Mouse (Mus musculus) intestine, embryonic 15.5 days (tissue): ENCODE data around the gene Ldlrad3. TPM values are rescaled to one million over a fixed set of nuclear protein-coding genes. Genes with fewer than 3 reads are reported as not detected.

Source experiments
- ATAC-seq: fragments of 200-750 bp; cut with Nextera tagmentation; 2 replicates; pipeline ENCODE4 v1.8.0; 2017; ENCODE audit warnings: moderate TSS enrichment, moderate library complexity
- H3K27ac ChIP-seq: fragments of 300-500 bp; sonication (generic); 2 replicates; pipeline ENCODE4 v1.5.1; 2015; ENCODE audit warnings: mild to moderate bottlenecking, inconsistent platforms
- H3K27me3 ChIP-seq: fragments of 300-500 bp; sonication (generic); replicated peaks from 2 replicates; pipeline ENCODE4 v1.6.1; 2015; ENCODE audit warnings: inconsistent platforms
- H3K36me3 ChIP-seq: fragments of 300-500 bp; sonication (generic); 2 replicates; pipeline ENCODE4 v1.6.1; 2015; ENCODE audit warnings: inconsistent platforms
- H3K4me1 ChIP-seq: fragments of 300-500 bp; sonication (generic); replicated peaks from 2 replicates; pipeline ENCODE4 v1.6.1; 2015; ENCODE audit warnings: inconsistent platforms
- H3K4me2 ChIP-seq: fragments of 300-500 bp; sonication (generic); replicated peaks from 2 replicates; pipeline ENCODE4 v1.6.1; 2015; ENCODE audit warnings: mild to moderate bottlenecking, inconsistent platforms
- H3K4me3 ChIP-seq: fragments of 300-500 bp; sonication (generic); replicated peaks from 2 replicates; pipeline ENCODE4 v1.5.1; 2015; ENCODE audit warnings: inconsistent platforms
- H3K9ac ChIP-seq: fragments of 300-500 bp; sonication (generic); 2 replicates; pipeline ENCODE4 v1.6.1; 2015; ENCODE audit warnings: inconsistent platforms
- H3K9me3 ChIP-seq: fragments of 300-500 bp; sonication (generic); 2 replicates; pipeline ENCODE4 v1.6.1; 2016; ENCODE audit warnings: inconsistent platforms
- WGBS: fragments of 180-500 bp; shearing (Covaris S2); methylation state at CpG from one replicate; pipeline ENCODE4 v1.1.7; 2015; 5-methylcytosine and 5-hydroxymethylcytosine counted together
- polyA plus RNA-seq: library from polyadenylated mRNA; unstranded; fragments of >200 nt; fragmentation: Nextera tagmentation; extraction: Ambion mirVana; gene quantifications from 2 replicates; pipeline ENCODE4 v1.2.1, GENCODE M21; 2015

Gene Ldlrad3
- polyA plus RNA-seq, 1 experiment from 2014 or later, result 22.7 TPM

GRCm38 (mm10) chr2:102134510-102135262, 51.5 kb downstream of the Ldlrad3 start:
- no peak for ATAC-seq
- no peak overlapping the region for H3K4me3 ChIP-seq
- H3K27ac ChIP-seq, result no peak overlapping the region
- peaks cover 52% of the 10 kb centered on the region for H3K4me1 ChIP-seq
- no peak overlapping the region for H3K9ac ChIP-seq
- 62% methylated on average over 9 of the region's 9 CpGs for WGBS
- H3K4me2 ChIP-seq, result no peak overlapping the region
- no peaks in the 10 kb centered on the region for H3K9me3 ChIP-seq
- no peaks in the 10 kb centered on the region for H3K36me3 ChIP-seq
- H3K27me3 ChIP-seq, result no peaks in the 10 kb centered on the region

GRCm38 (mm10) chr2:102132945-102133558, 53.1 kb downstream of the Ldlrad3 start:
- Histone ChIP-seq H3K4me3 (no peak overlapping the region), H3K9ac (no peak overlapping the region), H3K4me2 (peak overlapping the region; percentile 20; the same call in 1 of the 2 replicates), H3K27me3 (no peaks in the 10 kb centered on the region), H3K27ac (peak overlapping the region; percentile 20), H3K9me3 (no peaks in the 10 kb centered on the region), H3K36me3 (no peaks in the 10 kb centered on the region), H3K4me1 (peaks cover 52% of the 10 kb centered on the region)
- WGBS, result 31% methylated on average over 10 of the region's 10 CpGs
- ATAC-seq, result peak; percentile 82

GRCm38 (mm10) chr2:102130198-102130845, 55.9 kb downstream of the Ldlrad3 start:
- Histone ChIP-seq H3K27me3 (no peaks in the 10 kb centered on the region), H3K4me1 (peaks cover 40% of the 10 kb centered on the region), H3K4me2 (no peak overlapping the region), H3K9ac (no peak overlapping the region), H3K36me3 (no peaks in the 10 kb centered on the region), H3K27ac (no peak overlapping the region), H3K9me3 (no peaks in the 10 kb centered on the region), H3K4me3 (no peak overlapping the region)
- 72% methylated on average over 8 of the region's 8 CpGs for WGBS
- ATAC-seq, result peak; percentile 60

GRCm38 (mm10) chr2:102129235-102129634, 57.0 kb downstream of the Ldlrad3 start:
- Histone ChIP-seq H3K4me3 (no peak overlapping the region), H3K4me1 (peaks cover 36% of the 10 kb centered on the region), H3K4me2 (no peak overlapping the region), H3K27ac (0 out of 2 replicates have a peak overlapping the region, but pooled peaks have one; percentile 44), H3K27me3 (no peaks in the 10 kb centered on the region), H3K9ac (no peak overlapping the region), H3K36me3 (no peaks in the 10 kb centered on the region), H3K9me3 (no peaks in the 10 kb centered on the region)
- WGBS, result 57% methylated on average over 4 of the region's 4 CpGs
- peak; percentile 64 for ATAC-seq

GRCm38 (mm10) chr2:102128500-102129030, 57.6 kb downstream of the Ldlrad3 start:
- H3K9ac ChIP-seq, result no peak overlapping the region
- no peak for ATAC-seq
- no peaks in the 10 kb centered on the region for H3K27me3 ChIP-seq
- 76% methylated on average over 14 of the region's 14 CpGs for WGBS
- H3K27ac ChIP-seq, result no peak overlapping the region
- no peaks in the 10 kb centered on the region for H3K36me3 ChIP-seq
- H3K4me3 ChIP-seq, result no peak overlapping the region
- no peaks in the 10 kb centered on the region for H3K9me3 ChIP-seq
- peaks cover 33% of the 10 kb centered on the region for H3K4me1 ChIP-seq
- no peak overlapping the region for H3K4me2 ChIP-seq

GRCm38 (mm10) chr2:102127791-102128387, 58.3 kb downstream of the Ldlrad3 start:
- H3K27ac ChIP-seq, result no peak overlapping the region
- H3K4me2 ChIP-seq, result no peak overlapping the region
- no peaks in the 10 kb centered on the region for H3K9me3 ChIP-seq
- H3K4me3 ChIP-seq, result no peak overlapping the region
- ATAC-seq, result peak; percentile 11; the same call in 1 of the 2 replicates
- WGBS, result 67% methylated on average over 8 of the region's 8 CpGs
- H3K27me3 ChIP-seq, result no peaks in the 10 kb centered on the region
- no peaks in the 10 kb centered on the region for H3K36me3 ChIP-seq
- H3K4me1 ChIP-seq, result peaks cover 28% of the 10 kb centered on the region
- no peak overlapping the region for H3K9ac ChIP-seq

GRCm38 (mm10) chr2:102127221-102127620, 59.0 kb downstream of the Ldlrad3 start:
- Histone ChIP-seq H3K9ac (no peak overlapping the region), H3K4me3 (no peak overlapping the region), H3K4me2 (no peak overlapping the region), H3K36me3 (no peaks in the 10 kb centered on the region), H3K27me3 (no peaks in the 10 kb centered on the region), H3K4me1 (peaks cover 21% of the 10 kb centered on the region), H3K9me3 (no peaks in the 10 kb centered on the region), H3K27ac (no peak overlapping the region)
- no peak for ATAC-seq
- 73% methylated on average over 9 of the region's 9 CpGs for WGBS

GRCm38 (mm10) chr2:102126076-102126475, 60.1 kb downstream of the Ldlrad3 start:
- H3K4me3 ChIP-seq, result no peak overlapping the region
- no peaks in the 10 kb centered on the region for H3K36me3 ChIP-seq
- H3K9ac ChIP-seq, result no peak overlapping the region
- WGBS, result 90% methylated on average over 7 of the region's 7 CpGs
- no peak overlapping the region for H3K4me2 ChIP-seq
- H3K9me3 ChIP-seq, result no peaks in the 10 kb centered on the region
- H3K4me1 ChIP-seq, result peaks cover 24% of the 10 kb centered on the region
- H3K27ac ChIP-seq, result no peak overlapping the region
- no peaks in the 10 kb centered on the region for H3K27me3 ChIP-seq
- ATAC-seq, result no peak

GRCm38 (mm10) chr2:102125042-102125441, 61.1 kb downstream of the Ldlrad3 start:
- whole genome bisulfite sequencing, result 60% methylated on average over 4 of the region's 4 CpGs

GRCm38 (mm10) chr2:102122146-102122515, 64.1 kb downstream of the Ldlrad3 start:
- Histone ChIP-seq H3K27me3 (no peaks in the 10 kb centered on the region), H3K9ac (no peak overlapping the region), H3K4me3 (no peak overlapping the region), H3K4me2 (no peak overlapping the region), H3K9me3 (no peaks in the 10 kb centered on the region), H3K27ac (no peak overlapping the region), H3K4me1 (peaks cover 34% of the 10 kb centered on the region), H3K36me3 (no peaks in the 10 kb centered on the region)
- ATAC-seq, result no peak
- WGBS, result 61% methylated on average over 1 of the region's 1 CpGs

More at GRCm38 (mm10) chr2:102125042-102125441, 61.1 kb downstream of the Ldlrad3 start:
- no peak for ATAC-seq
- H3K27ac ChIP-seq, result no peak overlapping the region
- no peak overlapping the region for H3K9ac ChIP-seq
- peaks cover 23% of the 10 kb centered on the region for H3K4me1 ChIP-seq
- H3K4me2 ChIP-seq, result no peak overlapping the region
- H3K36me3 ChIP-seq, result no peaks in the 10 kb centered on the region
- H3K9me3 ChIP-seq, result no peaks in the 10 kb centered on the region
- no peak overlapping the region for H3K4me3 ChIP-seq
- H3K27me3 ChIP-seq, result no peaks in the 10 kb centered on the region

- H3K9ac ChIP-seq, result no peak overlapping the region
Observed at GRCm38 (mm10) chr2:102121440-102122145, 64.6 kb downstream of the Ldlrad3 start.

More at GRCm38 (mm10) chr2:102121440-102122145, 64.6 kb downstream of the Ldlrad3 start:
- Histone ChIP-seq H3K27ac (no peak overlapping the region), H3K4me2 (no peak overlapping the region), H3K4me3 (no peak overlapping the region), H3K4me1 (peaks cover 39% of the 10 kb centered on the region), H3K36me3 (no peaks in the 10 kb centered on the region), H3K9me3 (no peaks in the 10 kb centered on the region), H3K27me3 (no peaks in the 10 kb centered on the region)
- 56% methylated on average over 4 of the region's 4 CpGs for WGBS
- no peak for ATAC-seq
